Mouse (Mus musculus): ENCODE data around the gene Hoxb2. TPM values are rescaled to one million over a fixed set of nuclear protein-coding genes. Genes with fewer than 3 reads are reported as not detected.

Gene Hoxb2
- polyA plus RNA-seq, 1 experiment = 22.8 TPM

DNA sequence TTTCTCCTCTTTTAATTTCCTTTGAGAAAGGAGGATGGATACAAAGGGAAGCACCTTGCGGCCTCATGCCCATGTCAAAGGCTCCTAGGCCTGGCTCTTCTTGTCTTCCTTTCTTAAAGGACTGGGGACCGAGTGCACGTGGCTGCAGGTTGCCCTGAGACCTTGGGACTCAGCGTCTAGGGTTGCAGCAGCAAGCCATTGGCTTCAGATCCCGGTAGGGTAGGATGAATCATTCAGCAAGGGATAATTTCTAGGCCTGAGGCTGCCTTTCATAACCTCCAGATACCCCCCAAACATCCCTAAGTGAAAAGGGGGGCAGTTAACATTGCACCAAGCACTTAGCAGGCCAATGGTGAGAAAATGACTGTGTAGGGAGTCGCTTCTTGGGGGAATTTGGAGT is 39.2 kb upstream of the Hoxb2 start:
- H3K27me3 ChIP-seq (replicated peaks; ENCODE audit: control insufficient read depth, insufficient read depth, low read length) = no peaks in the 10 kb centered on the region
- peak overlapping the region; percentile 38 for H3K4me3 ChIP-seq (ENCODE audit: insufficient read depth, low read depth, low read length)
- peak overlapping the region; percentile 92 for H3K27ac ChIP-seq (ENCODE audit: insufficient read depth, low read depth, low read length)
- WGBS = 3% methylated on average over 6 of the region's 6 CpGs
- no peaks in the 10 kb centered on the region for H3K36me3 ChIP-seq (ENCODE audit: control insufficient read depth, insufficient read depth, low read length)
- peak; percentile 73 for DNase-seq
- TF ChIP-seq CTCF (conservative IDR thresholded peaks at IDR 0.05; ENCODE audit: insufficient read depth, insufficient read length, low read depth, low read length) = no peak
- no peak for TF ChIP-seq POLR2A (IDR thresholded peaks at IDR 0.05; ENCODE audit: low read depth, low read length)
- H3K4me1 ChIP-seq (ENCODE audit: control insufficient read depth, insufficient read depth, low read length) = peaks cover 17% of the 10 kb centered on the region; the same call in 1 of the 2 replicates

- peaks cover 14% of the 10 kb centered on the region; the same call in 1 of the 2 replicates for H3K4me1 ChIP-seq (ENCODE audit: control insufficient read depth, insufficient read depth, low read length)
Observed at GRCm38 (mm10) chr11:96311520-96312417, 38.6 kb upstream of the Hoxb2 start.

DNA sequence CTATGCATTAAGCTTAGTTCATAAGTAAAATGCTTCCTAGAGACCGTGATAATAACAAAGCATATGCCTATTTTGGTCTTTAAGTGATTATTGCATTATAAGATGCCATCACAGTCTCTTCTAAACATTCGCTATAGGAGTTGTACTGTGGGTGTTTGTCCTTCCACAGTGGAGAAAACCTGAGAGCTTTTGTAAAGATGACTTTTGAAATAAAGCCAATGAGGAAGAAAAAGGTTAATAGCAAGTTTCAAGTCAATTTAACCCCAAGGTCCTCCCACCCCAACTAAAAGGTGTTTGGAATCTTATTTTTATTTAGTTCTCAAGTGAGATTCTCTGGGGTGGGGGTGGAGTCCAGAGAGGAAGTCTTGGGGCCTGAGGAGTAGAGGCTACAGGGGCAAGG is 37.2 kb upstream of the Hoxb2 start:
- Histone ChIP-seq H3K36me3 (ENCODE audit: control insufficient read depth, insufficient read depth, low read length) (no peaks in the 10 kb centered on the region), H3K27me3 (replicated peaks; ENCODE audit: control insufficient read depth, insufficient read depth, low read length) (no peaks in the 10 kb centered on the region), H3K4me1 (ENCODE audit: control insufficient read depth, insufficient read depth, low read length) (peaks cover 14% of the 10 kb centered on the region; the same call in 1 of the 2 replicates), H3K27ac (ENCODE audit: insufficient read depth, low read depth, low read length) (peak overlapping the region; percentile 95), H3K4me3 (ENCODE audit: insufficient read depth, low read depth, low read length) (no peak overlapping the region)
- 50% methylated on average over 2 of the region's 2 CpGs for WGBS
- DNase-seq = no peak
- no peak for TF ChIP-seq CTCF (conservative IDR thresholded peaks at IDR 0.05; ENCODE audit: insufficient read depth, insufficient read length, low read depth, low read length)
- TF ChIP-seq POLR2A (IDR thresholded peaks at IDR 0.05; ENCODE audit: low read depth, low read length) = no peak

More at GRCm38 (mm10) chr11:96311520-96312417, 38.6 kb upstream of the Hoxb2 start:
- Histone ChIP-seq H3K36me3 (ENCODE audit: control insufficient read depth, insufficient read depth, low read length) (no peaks in the 10 kb centered on the region), H3K4me3 (ENCODE audit: insufficient read depth, low read depth, low read length) (peak overlapping the region; percentile 38), H3K27me3 (replicated peaks; ENCODE audit: control insufficient read depth, insufficient read depth, low read length) (no peaks in the 10 kb centered on the region), H3K27ac (ENCODE audit: insufficient read depth, low read depth, low read length) (peak overlapping the region; percentile 92)
- TF ChIP-seq CTCF (conservative IDR thresholded peaks at IDR 0.05; ENCODE audit: insufficient read depth, insufficient read length, low read depth, low read length) = peak; percentile 73
- no peak for TF ChIP-seq POLR2A (IDR thresholded peaks at IDR 0.05; ENCODE audit: low read depth, low read length)
- DNase-seq = peak; percentile 92
- WGBS = 2% methylated on average over 31 of the region's 31 CpGs

DNA sequence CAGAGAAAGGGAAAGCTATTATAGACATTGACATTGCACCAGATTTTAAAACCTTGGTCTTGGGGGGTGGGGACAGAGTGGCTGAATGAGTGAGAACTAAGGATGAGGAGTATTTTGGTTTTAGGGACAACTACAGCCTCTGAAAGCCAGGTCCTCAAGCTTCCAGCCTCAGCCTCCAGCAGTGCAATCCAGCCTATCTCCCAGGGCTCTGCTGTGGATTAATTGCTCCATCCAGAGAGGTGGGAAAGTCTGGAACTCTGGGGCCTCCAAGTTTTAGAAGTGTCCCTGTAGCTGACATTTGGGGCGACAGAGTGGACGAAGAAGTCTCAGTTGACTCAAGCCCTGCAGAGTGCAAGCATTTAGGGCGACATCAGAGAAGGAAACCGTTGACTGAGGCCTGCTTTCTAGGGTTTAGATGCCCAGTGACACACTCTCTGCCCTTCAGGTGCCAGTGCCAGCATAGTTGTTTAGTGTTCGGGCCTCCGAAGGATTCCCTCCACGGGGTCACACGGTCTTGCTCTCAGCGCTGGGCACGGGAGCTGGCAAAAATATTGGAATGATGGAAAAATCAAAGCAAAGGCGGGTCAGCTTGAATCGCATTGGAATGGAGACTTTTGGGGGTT is 36.4 kb upstream of the Hoxb2 start:
- Histone ChIP-seq H3K27me3 (replicated peaks; ENCODE audit: control insufficient read depth, insufficient read depth, low read length) (no peaks in the 10 kb centered on the region), H3K4me3 (ENCODE audit: insufficient read depth, low read depth, low read length) (peak overlapping the region; percentile 60), H3K4me1 (ENCODE audit: control insufficient read depth, insufficient read depth, low read length) (peaks cover 14% of the 10 kb centered on the region; the same call in 1 of the 2 replicates), H3K36me3 (ENCODE audit: control insufficient read depth, insufficient read depth, low read length) (no peaks in the 10 kb centered on the region), H3K27ac (ENCODE audit: insufficient read depth, low read depth, low read length) (peak overlapping the region; percentile 95)
- WGBS = 21% methylated on average over 12 of the region's 12 CpGs
- peak; percentile 56 for DNase-seq
- no peak for TF ChIP-seq CTCF (conservative IDR thresholded peaks at IDR 0.05; ENCODE audit: insufficient read depth, insufficient read length, low read depth, low read length)
- TF ChIP-seq POLR2A (IDR thresholded peaks at IDR 0.05; ENCODE audit: low read depth, low read length) = no peak

GRCm38 (mm10) chr11:96314671-96315343 is 35.5 kb upstream of the Hoxb2 start:
- H3K36me3 ChIP-seq (ENCODE audit: control insufficient read depth, insufficient read depth, low read length) = no peaks in the 10 kb centered on the region
- no peak for TF ChIP-seq CTCF (conservative IDR thresholded peaks at IDR 0.05; ENCODE audit: insufficient read depth, insufficient read length, low read depth, low read length)
- TF ChIP-seq POLR2A (IDR thresholded peaks at IDR 0.05; ENCODE audit: low read depth, low read length) = no peak
- DNase-seq = peak; percentile 85
- peak overlapping the region; percentile 60 for H3K4me3 ChIP-seq (ENCODE audit: insufficient read depth, low read depth, low read length)
- peak overlapping the region; percentile 95 for H3K27ac ChIP-seq (ENCODE audit: insufficient read depth, low read depth, low read length)
- 3% methylated on average over 34 of the region's 34 CpGs for WGBS
- peaks cover 13% of the 10 kb centered on the region; the same call in 1 of the 2 replicates for H3K4me1 ChIP-seq (ENCODE audit: control insufficient read depth, insufficient read depth, low read length)
- no peaks in the 10 kb centered on the region for H3K27me3 ChIP-seq (replicated peaks; ENCODE audit: control insufficient read depth, insufficient read depth, low read length)

- DNase-seq = no peak
- Histone ChIP-seq H3K27me3 (replicated peaks; ENCODE audit: control insufficient read depth, insufficient read depth, low read length) (no peaks in the 10 kb centered on the region), H3K4me1 (ENCODE audit: control insufficient read depth, insufficient read depth, low read length) (peaks cover 9% of the 10 kb centered on the region; the same call in 1 of the 2 replicates), H3K27ac (ENCODE audit: insufficient read depth, low read depth, low read length) (peak overlapping the region; percentile 95), H3K4me3 (ENCODE audit: insufficient read depth, low read depth, low read length) (peak overlapping the region; percentile 60), H3K36me3 (ENCODE audit: control insufficient read depth, insufficient read depth, low read length) (no peaks in the 10 kb centered on the region)
- WGBS = 18% methylated on average over 5 of the region's 5 CpGs
- TF ChIP-seq POLR2A (IDR thresholded peaks at IDR 0.05; ENCODE audit: low read depth, low read length) (no peak), CTCF (conservative IDR thresholded peaks at IDR 0.05; ENCODE audit: insufficient read depth, insufficient read length, low read depth, low read length) (no peak)
Observed at GRCm38 (mm10) chr11:96315344-96315681, 35.0 kb upstream of the Hoxb2 start.

Data from kidney, adult 2 months (tissue).